Mouse (Mus musculus): ENCODE results near the gene Gucy2f.
"Not testable (repeated sequence)": the region's sequence is repeated elsewhere in the genome, so short reads cannot be mapped to it uniquely, and the experiment has no call there.

Gucy2f gene

DNA sequence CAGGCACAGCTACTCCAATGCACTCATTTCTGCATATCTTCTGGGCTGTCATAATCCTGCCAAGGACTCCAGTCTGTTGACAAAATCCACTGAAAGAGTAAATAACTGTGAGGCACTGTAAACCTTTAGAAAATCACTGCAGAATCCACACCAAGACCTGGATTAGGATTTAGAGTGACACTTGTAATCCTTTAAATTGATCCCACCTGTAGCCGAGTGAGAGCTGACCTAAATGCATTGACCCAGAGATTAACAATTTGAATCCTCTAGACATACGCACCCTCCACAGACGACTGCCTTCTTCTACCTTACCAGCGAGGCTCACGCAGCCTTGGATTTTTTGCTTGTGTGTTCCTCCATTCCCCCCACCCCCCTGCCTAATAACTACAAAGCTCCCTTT lies at the start of gene Gucy2f:
Gucy2f (minus strand) TSS at position 101 of the 400 bp plus-strand sequence.
- DNase-seq, result no peak

DNA sequence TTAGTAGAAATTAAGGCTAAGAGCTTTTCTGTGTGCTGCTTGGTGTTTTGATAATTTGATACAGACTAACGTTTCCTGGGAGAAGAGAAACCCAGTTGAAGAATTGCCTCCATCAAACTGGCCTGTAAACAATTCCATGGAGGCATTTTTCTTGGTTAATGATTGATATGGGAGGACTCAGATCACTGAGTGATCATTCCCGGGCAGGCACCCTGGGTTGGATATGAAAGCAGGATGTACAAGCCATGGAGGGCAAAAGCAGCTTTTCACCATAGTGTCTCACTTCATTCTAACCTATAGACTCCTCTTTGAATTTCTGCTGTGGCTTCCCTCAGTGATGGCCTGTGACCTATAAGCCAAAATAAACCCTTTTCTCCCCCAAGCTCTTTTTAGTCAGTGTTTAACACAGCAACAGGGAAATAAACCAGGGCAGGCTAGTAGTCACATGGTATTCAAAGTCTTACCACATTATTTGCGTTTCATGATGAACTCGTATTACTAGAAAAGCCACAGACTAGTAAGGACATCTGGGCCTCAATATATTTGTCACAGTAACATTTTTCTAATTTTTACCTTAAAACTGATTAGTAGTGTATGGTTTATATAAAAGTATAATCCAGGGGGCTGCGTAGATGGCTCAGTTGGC lies 49.1 kb upstream of the Gucy2f start:
- DNase-seq, result no peak

- no peak for DNase-seq
Measured at GRCm38 (mm10) chrX:142237101-142237500, 40.4 kb upstream of the Gucy2f start.

GRCm38 (mm10) chrX:142236146-142236545 lies 39.4 kb upstream of the Gucy2f start:
- DNase-seq, result not testable (repeated sequence)

- no peak for DNase-seq
Measured at GRCm38 (mm10) chrX:142228769-142229158, 32.0 kb upstream of the Gucy2f start.

DNA sequence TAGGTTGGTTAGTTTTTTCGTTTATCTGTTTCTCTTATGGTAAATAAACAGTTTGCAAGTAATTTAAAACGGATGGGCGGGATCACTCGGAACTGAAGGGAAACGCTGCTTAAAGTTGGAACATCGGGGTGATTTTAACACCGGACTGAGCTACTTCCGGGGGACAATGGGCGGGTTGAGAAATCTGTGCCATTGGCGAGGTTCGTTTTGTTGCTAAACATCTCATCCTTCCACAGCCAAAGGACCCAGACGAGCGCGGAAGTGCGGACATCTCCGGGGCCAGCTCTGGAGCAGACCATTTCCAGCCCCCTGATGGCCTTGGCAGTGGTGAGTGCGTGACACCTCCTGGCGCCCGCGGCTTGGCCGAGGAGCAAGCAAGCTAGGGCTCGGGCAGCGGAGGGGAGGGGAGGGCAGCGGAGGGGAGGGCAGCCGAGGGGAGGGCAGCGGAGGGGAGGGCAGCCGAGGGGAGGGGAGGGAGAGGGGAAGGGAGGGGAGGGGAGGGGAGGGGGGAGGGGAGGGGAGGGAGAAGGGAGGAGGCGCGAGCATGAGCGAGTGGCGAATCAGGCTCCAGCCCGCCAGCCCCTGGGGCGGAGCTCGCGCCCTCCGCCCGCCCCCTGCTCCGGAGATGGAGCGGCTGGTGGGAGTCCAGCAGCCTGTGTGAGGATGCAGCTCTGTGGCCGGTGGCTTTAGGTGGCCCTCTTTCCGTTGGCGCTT lies 31.5 kb upstream of the Gucy2f start:
- peak; percentile 72 to 74 for DNase-seq

DNA sequence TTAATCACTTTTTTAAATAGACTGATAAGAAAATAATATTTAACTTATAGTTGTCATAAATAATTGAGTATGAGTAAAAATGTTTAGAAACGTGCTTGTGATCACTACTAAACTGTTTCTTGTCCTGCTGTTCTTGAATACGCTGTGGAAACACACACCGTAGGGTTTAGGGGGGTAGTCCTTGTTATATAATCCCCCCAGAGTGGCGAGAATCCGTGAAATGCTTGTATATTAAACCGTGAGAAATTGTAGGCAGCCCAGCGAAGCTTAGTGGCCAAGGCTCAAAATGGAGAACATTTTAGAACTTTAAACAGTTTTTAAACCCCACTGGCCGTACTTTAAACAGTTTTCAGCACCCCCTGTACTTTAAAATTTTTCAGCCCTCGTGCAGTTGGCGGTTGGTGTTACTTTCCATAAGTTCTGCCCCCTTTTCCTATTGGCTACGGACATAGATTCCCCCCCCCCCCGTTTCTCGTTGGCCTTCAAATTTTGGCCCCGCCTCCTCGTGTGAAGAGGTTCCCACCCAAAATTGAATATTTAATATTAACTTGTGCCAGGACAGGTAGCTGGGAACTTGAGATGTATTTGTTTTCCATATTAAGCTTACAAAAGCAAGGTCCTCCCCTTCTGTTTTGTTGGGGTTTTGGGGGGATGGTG lies 30.8 kb upstream of the Gucy2f start:
- peak in 1 of 2 experiments; percentile 64 for DNase-seq

DNA sequence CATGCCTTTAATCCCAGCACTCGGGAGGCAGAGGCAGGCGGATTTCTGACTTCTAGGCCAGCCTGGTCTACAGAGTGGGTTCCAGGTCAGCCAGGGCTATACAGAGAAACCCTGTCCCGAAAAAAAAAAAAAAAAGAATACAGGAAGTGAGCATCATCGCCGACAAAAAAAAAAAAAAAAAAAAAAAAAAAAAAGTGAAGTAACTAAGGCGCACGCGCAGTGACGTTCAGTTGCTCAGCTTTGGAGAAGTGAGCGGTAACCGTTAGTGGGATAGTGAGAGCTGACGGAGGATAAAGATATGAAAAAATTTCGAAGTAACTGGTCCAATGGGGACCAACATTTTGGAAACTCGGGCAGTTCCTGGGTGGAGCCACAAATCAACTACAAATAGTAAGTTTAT lies 29.8 kb upstream of the Gucy2f start, which contains the start of gene Nxt2:
Nxt2 (plus strand) TSS at position 229 of the 400 bp plus-strand sequence.
- DNase-seq, result no peak

- peak; percentile 36 to 38 for DNase-seq
Measured at GRCm38 (mm10) chrX:142200295-142200694, 3.6 kb upstream of the Gucy2f start.

- no peak for DNase-seq
Measured at GRCm38 (mm10) chrX:142195551-142195950, 1.2 kb downstream of the Gucy2f start.

DNA sequence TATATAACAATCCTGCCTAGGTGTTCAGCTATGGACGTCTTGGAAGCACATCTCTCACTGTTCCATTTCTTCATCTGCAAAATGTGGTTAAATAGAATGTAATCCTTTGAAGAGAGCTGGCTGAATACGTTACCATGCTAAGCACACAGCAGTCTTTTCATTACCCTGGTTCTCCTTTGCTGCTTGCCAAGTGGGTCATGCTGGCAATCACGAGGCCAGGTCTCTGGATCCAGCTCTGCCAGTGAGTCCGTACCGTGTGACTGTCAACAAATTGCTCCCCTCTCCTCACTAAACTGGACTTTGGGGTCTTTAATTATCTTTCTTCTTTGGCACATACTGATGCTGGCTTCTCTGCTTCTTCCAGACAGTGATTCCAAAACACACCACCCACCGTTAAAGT lies 2.3 kb downstream of the Gucy2f start:
- DNase-seq, result no peak

- DNase-seq, result no peak
Measured at GRCm38 (mm10) chrX:142190355-142190754, 6.4 kb downstream of the Gucy2f start.

DNA sequence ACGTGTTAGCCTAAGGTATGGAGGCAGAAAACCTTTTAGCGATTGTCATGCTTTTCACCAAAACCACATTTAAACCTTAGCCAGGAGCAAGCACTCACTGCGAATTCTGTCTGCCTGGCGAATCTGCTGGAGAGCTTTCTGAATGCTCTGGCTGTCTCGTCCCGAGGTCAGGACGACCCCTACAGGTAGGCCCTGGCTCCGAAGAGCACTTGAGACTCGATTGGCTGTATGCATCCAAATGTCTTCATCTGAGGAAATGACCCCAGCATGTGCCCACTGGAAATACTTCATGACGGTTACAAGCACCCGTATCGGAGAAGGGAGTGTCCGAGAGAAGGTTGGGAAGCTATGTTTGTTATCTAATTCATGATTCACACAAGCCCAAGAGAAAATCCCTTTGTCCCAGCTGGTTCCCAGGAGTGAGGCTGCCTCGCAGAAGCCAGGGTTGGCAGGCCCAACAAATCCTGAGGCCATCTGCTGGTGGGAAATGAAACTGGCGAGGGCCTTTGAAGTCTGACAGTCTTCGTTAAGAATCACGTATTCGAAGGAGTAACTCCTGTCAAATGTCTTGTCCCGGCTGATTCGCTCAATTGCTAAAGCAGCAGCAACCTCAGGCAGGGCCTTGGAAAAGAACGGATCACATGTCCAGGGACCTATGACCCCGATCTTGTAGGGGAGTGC lies 7.6 kb downstream of the Gucy2f start:
- no peak for DNase-seq

DNA sequence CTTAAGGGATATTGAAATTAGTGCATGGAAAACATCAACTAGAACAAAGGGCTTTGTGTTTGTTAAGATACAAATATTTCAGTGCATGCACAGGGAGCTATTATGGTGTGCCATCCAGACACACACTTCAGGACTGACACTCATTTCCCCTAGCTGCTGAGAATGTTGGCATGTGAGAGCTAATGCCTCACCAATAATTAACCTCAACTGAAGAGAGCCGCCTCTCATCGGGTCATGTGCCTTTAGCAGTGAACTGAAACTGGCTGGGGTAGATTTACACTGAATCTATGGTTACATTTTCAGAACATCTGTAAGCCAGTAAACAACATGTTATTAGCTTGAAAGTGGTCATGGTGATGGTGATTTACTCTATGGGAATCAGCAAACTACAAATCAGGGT lies 14.7 kb downstream of the Gucy2f start:
- no peak for DNase-seq

DNA sequence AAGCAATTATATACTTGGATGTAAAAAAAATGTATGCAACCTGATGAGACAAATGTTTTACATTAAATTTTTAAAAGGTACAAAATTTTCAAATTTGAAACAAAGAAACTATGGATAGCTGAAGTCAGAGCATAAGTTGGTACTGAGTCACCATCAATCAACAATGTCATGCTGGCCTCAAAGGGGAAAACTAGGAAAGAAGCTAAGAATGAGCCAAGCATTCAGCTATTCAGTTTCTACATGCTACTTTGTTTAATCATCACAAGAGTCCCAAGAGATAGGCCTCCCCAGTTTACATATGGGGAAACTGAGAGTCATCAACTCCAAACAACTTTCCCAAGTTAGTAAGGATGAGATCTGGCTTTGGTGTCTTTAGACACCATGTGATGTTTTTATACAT lies 19.8 kb downstream of the Gucy2f start:
- DNase-seq, result no peak

DNA sequence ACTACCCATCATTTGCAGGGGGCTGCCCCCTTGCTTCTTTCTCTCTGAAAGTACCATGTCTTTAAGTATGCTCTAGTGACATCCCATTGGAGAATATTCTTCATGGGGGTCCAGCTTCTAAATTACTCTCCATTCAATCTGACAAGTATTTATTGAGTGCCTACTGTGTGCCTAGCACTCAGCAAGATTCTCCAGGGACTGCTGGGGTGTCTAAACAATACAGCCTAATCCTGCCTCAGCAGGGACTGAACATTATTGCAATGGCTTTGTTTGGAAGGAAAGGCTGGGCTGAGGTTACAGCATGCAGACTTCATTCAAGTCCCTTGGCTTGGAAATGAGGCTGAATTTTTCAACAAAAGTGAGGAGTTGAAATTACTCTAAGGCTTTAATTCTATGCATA lies 81.0 kb downstream of the Gucy2f start:
- no peak for DNase-seq

DNA sequence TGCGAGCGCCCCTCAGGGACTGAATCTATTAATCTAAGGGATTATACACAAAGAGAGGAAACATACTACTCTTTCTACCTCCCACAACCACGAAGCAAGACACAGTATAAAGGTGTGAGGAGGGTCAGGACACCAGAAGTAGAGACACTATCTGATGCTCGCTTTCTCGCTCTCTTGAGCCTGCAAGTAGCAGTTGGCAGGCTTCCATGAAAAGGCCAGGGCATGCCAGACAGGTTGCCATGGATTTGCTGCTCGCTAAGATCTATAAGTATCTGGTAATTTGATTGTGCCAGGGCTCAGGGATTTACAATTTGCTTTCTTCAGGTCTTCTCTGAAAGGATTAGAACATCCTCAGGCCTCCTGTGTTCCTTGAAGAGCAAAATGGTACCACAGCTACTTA lies 85.5 kb downstream of the Gucy2f start:
- no peak for DNase-seq

- DNase-seq, result no peak
Measured at GRCm38 (mm10) chrX:142096904-142097303, 99.8 kb downstream of the Gucy2f start.

- DNase-seq, result no peak
Measured at GRCm38 (mm10) chrX:142095579-142095978, 101.2 kb downstream of the Gucy2f start.

DNA sequence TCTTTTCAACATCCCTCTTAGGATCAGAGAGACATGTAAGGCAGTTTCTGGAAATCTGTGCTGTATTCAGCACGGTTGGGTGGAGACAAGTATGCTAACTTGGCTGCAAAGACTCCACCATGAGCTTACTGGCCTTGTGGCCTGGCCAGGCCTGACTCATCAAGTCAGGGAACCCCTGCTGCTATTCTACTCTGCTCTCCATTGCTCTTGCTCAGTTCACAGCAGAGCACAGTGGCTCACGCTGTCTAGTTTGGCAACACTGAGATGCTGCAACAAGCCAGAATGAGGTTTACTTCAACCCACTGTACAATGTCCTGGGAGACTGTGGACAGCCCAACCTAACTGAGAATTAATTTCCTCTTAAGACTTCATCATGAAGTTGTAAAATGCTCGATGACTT lies 134.1 kb downstream of the Gucy2f start:
- no peak for DNase-seq

Data from B cell, adult 2 months (primary cell).